Mouse (Mus musculus): ENCODE measurements around the gene Fam178b. TPM values are rescaled to one million over a fixed set of nuclear protein-coding genes. Genes with fewer than 3 reads are reported as not detected.

Fam178b gene
- polyA plus RNA-seq, 1 experiment from 2014 or later: 1.2 TPM

DNA sequence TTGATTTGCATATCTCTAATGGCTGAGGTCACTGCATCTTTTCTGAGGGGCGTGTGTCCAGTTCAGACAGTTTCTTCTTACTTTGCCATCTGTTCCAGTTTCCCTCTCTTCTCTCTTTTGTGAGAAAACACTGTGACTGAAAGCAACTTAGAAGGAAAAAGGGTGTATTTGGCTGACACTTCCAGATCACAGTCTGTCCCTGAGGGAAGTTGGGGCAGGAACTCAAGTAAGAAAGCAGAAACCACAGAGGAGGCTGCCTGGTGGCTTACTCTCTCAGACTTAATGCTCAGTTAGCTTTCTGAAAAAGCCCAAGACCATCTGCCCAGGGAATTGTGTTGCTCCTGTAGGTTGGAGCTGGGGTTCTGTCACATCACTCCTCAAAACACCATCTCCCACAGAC is 68.4 kb downstream of the Fam178b start:
- no peak overlapping the region for H3K4me2 ChIP-seq
- no peaks in the 10 kb centered on the region for H3K36me3 ChIP-seq
- no peak overlapping the region for H3K27ac ChIP-seq
- no peak overlapping the region for H3K9ac ChIP-seq
- WGBS: 77% methylated on average over 1 of the region's 1 CpGs
- no peaks in the 10 kb centered on the region for H3K9me3 ChIP-seq
- peaks cover 13% of the 10 kb centered on the region for H3K4me1 ChIP-seq
- ATAC-seq (ENCODE audit: insufficient number of reproducible peaks, low FRiP score, low TSS enrichment, low read depth): no peak
- no peaks in the 10 kb centered on the region for H3K27me3 ChIP-seq
- no peak overlapping the region for H3K4me3 ChIP-seq

DNA sequence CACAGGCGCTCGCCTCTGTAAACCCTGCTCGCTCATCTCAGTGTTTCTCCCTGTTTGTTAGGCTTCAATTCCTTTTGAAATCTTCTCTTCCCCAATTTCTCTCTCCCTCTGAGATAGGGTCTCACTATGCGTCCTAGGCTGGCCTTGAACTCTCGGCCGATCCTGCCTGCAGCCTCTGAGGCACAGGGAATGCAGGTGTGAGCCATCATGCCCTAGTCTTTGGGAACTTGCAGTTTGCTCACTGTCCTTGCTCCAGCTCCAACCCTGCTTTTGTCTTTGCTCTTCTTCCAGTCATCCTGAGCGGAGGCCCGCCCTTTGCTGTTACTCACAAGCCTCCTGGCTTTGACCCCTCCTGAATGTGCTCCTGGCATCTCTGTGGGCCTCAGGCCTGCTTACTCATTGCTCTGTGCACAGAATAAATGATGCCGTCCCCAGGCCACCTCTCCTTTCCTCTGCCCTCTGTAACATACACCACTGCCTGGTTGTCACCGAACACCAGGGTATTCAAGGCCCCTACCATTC is 69.5 kb downstream of the Fam178b start:
- no peak for ATAC-seq (ENCODE audit: insufficient number of reproducible peaks, low FRiP score, low TSS enrichment, low read depth)
- H3K27ac ChIP-seq: no peak overlapping the region
- H3K9me3 ChIP-seq: no peaks in the 10 kb centered on the region
- WGBS: 91% methylated on average over 10 of the region's 10 CpGs
- no peaks in the 10 kb centered on the region for H3K27me3 ChIP-seq
- H3K36me3 ChIP-seq: no peaks in the 10 kb centered on the region
- no peak overlapping the region for H3K4me2 ChIP-seq
- H3K4me3 ChIP-seq: no peak overlapping the region
- peaks cover 13% of the 10 kb centered on the region for H3K4me1 ChIP-seq
- H3K9ac ChIP-seq: no peak overlapping the region

DNA sequence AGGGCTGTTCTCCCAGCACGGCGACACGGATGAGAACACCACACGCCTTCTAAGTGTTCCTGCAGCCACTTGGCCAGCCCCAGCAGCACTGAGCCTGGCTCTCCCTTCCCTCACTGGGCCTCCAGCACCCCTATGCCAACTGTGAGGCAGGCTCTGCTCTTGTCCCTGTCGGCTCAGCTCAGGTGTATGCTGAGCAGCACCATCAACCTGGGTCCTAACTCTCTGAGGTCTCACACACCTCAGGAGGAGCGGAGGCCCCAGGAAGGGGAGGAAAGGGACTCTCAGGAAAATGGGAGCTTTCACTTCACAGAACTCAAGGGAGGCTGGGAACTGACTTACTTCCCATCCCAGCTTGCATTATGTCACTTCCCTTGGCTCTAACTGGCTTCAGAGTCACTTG is 70.6 kb downstream of the Fam178b start:
- peaks cover 14% of the 10 kb centered on the region for H3K4me1 ChIP-seq
- no peak overlapping the region for H3K4me3 ChIP-seq
- H3K9ac ChIP-seq: no peak overlapping the region
- H3K27ac ChIP-seq: peak overlapping the region; percentile 79
- ATAC-seq (ENCODE audit: insufficient number of reproducible peaks, low FRiP score, low TSS enrichment, low read depth): no peak
- WGBS: 53% methylated on average over 6 of the region's 6 CpGs
- H3K9me3 ChIP-seq: no peaks in the 10 kb centered on the region
- H3K27me3 ChIP-seq: no peaks in the 10 kb centered on the region
- H3K36me3 ChIP-seq: no peaks in the 10 kb centered on the region
- no peak overlapping the region for H3K4me2 ChIP-seq

DNA sequence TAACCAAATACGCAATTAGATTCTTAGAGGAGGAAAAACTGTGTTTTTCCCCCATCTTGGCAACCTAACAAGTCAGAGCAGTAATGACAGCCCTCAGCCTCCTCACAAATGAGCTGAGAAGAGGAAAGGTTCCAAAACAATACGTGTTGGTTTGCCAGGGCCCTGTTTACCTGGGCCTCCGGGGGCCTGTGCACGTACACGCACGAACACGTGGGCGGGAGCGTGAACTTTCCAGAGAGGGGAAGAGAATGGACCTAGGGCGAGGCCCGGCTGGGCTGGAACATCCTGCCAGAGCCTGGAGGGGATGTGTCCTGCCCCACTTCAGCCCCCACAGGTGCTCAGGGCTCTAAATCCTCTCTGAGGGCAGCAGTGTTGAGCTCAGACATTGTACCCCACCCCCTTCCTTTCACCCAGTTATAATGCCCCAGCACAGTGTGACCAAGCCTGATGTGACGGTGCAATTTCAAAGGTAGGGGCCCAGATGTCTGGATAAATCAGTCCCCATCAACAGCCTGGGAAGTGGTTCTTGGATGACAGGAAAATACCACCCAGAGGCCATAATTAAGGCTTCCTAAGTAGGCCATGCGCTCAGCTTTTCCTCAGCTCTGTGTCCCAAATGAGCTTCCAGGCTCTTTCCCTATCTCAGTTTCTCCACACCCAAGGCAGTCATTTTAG is 71.4 kb downstream of the Fam178b start:
- ATAC-seq (ENCODE audit: insufficient number of reproducible peaks, low FRiP score, low TSS enrichment, low read depth): peak; percentile 25; the same call in 1 of the 2 replicates
- Histone ChIP-seq H3K9ac (no peak overlapping the region), H3K27me3 (no peaks in the 10 kb centered on the region), H3K4me3 (no peak overlapping the region), H3K27ac (peak overlapping the region; percentile 79), H3K4me1 (peaks cover 21% of the 10 kb centered on the region), H3K9me3 (no peaks in the 10 kb centered on the region), H3K36me3 (no peaks in the 10 kb centered on the region), H3K4me2 (no peak overlapping the region)
- 42% methylated on average over 13 of the region's 13 CpGs for WGBS

DNA sequence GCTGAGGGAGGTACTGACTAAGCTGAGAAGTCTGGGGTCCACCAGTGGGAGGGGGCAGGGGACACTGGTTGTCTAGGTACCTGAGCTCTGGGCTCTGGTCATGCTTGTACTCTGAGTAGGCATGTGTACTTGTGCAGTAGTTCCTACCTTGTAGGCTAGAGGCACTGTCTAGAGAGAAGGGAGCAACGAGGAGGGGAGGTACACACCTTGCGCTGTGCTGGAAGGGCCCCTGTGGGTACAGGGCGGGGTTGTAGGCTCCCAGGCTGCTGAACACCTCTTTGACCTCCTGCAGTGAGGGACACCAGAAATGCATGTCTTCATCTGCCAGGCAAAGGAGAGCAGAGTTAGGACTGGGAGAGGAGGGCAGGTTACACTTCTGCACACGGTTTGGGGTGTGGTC is 74.8 kb downstream of the Fam178b start:
- H3K36me3 ChIP-seq: no peaks in the 10 kb centered on the region
- H3K27ac ChIP-seq: no peak overlapping the region
- H3K27me3 ChIP-seq: no peaks in the 10 kb centered on the region
- no peak overlapping the region for H3K9ac ChIP-seq
- peaks cover 30% of the 10 kb centered on the region for H3K4me1 ChIP-seq
- no peaks in the 10 kb centered on the region for H3K9me3 ChIP-seq
- no peak overlapping the region for H3K4me2 ChIP-seq
- WGBS: 71% methylated on average over 4 of the region's 4 CpGs
- no peak overlapping the region for H3K4me3 ChIP-seq
- no peak for ATAC-seq (ENCODE audit: insufficient number of reproducible peaks, low FRiP score, low TSS enrichment, low read depth)

DNA sequence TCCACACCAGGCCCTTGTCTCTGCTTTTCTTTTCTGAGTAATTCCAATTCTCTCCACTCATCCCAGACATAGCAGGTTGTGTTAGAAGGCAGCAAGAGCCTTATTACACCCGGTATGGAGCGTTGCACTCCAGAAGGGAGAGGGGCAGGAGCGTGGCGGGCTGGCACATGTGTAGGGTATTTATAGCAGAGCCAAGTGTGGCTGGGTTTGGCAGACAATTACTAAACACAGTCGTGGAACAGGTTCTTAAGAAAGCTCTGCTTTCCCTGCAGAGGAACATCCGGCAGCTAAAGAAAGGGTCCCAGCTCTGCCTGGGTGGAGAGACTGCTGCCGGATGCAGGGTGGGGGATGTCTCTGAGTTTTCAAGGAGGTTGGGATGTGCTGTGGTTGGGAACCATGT is 76.0 kb downstream of the Fam178b start:
- no peak overlapping the region for H3K4me2 ChIP-seq
- no peaks in the 10 kb centered on the region for H3K9me3 ChIP-seq
- peak overlapping the region; percentile 58 for H3K27ac ChIP-seq
- H3K9ac ChIP-seq: no peak overlapping the region
- peak; percentile 46; the same call in 1 of the 2 replicates for ATAC-seq (ENCODE audit: insufficient number of reproducible peaks, low FRiP score, low TSS enrichment, low read depth)
- no peaks in the 10 kb centered on the region for H3K27me3 ChIP-seq
- no peak overlapping the region for H3K4me3 ChIP-seq
- H3K36me3 ChIP-seq: no peaks in the 10 kb centered on the region
- H3K4me1 ChIP-seq: peaks cover 29% of the 10 kb centered on the region
- WGBS: 31% methylated on average over 7 of the region's 7 CpGs

DNA sequence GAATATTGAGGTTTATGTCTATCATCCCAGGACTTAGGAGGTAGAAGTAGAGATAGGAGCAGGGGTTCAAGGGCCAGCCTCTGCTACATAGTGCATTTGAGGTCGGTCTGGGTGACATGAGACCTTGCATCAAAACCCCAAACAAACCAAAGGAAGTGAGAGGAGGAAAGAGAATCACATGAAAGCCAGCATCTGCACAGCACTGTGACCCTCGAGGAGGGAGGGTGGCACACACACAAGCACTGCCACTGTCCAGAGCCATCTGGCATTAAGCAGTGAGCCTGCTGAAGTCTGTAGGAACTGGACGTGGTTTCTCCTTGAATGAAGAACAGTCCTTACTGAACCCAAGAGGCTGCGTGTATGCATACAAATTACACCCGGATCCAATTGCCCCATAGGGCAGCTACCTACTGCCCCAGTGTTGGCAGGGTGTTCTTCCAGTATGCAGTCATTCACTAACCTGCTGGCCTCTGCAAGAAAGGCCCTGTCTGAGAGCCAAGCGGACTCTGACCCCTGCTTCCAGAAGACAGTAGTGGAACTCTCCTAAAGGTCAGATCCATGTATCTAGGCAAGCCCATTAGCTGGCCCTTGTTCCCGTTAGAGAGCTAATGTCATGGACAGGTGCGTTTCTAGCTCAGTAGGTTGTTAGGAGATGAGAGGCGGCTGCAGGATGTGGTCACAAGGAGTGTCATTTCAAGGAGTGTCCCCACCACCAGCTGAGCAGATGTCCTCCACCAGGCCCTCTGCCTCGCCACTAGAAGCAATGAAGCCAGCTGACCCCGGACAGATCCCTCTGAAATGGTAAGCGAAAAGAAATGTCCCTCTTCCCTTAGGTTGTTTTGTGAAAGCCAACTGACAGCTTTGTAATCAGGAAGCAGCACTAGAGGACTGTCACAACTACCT is 78.5 kb downstream of the Fam178b start:
- Histone ChIP-seq H3K4me1 (peaks cover 21% of the 10 kb centered on the region), H3K9ac (no peak overlapping the region), H3K4me3 (no peak overlapping the region), H3K4me2 (no peak overlapping the region), H3K9me3 (no peaks in the 10 kb centered on the region), H3K27me3 (no peaks in the 10 kb centered on the region), H3K36me3 (no peaks in the 10 kb centered on the region), H3K27ac (peak overlapping the region; percentile 78; the same call in 1 of the 2 replicates)
- ATAC-seq (ENCODE audit: insufficient number of reproducible peaks, low FRiP score, low TSS enrichment, low read depth): no peak
- whole genome bisulfite sequencing: 77% methylated on average over 12 of the region's 12 CpGs

DNA sequence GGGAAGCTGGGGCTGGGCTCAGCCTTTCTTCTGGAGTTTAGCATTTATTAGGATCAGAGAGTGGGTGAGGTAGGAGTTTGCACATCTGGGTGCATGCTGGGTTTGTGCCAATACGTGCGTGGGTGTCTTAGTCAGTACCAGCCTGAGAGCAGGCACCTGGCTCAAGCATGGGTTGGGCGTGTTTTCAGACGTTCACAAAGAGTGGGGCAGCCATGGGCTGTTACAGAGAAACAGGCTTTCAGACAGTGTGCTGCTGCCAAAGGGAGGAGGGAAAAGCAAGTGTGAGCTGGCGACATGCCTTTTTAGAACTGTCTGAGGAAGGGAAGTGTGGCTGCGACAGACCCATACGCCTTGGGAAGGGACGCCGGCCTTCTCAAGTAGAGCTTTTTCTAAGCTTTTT is 79.6 kb downstream of the Fam178b start:
- Histone ChIP-seq H3K27me3 (no peaks in the 10 kb centered on the region), H3K9me3 (no peaks in the 10 kb centered on the region), H3K4me1 (peaks cover 21% of the 10 kb centered on the region), H3K27ac (peak overlapping the region; percentile 78), H3K4me2 (no peak overlapping the region), H3K9ac (no peak overlapping the region), H3K36me3 (no peaks in the 10 kb centered on the region), H3K4me3 (no peak overlapping the region)
- peak; percentile 71 for ATAC-seq (ENCODE audit: insufficient number of reproducible peaks, low FRiP score, low TSS enrichment, low read depth)
- WGBS: 37% methylated on average over 9 of the region's 9 CpGs

DNA sequence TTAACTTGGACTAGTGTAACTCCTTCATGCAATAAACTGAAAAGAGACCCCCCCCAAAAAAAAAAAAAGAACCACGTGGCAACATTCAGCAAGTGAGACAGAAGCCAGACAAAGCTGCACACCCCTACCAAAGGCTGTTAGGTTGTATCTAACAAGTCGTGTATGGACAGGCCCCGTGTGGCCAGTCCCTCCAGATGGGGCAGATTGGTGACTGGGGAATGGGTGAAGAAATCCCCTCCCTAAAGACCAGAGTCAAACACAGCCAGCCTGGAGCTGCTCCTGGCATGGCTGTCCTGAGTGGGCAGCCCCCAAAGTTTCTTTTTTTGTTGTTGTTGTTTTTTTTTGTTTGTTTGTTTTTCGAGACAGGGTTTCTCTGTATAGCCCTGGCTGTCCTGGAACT is 80.7 kb downstream of the Fam178b start:
- no peaks in the 10 kb centered on the region for H3K9me3 ChIP-seq
- H3K27ac ChIP-seq: no peak overlapping the region
- 48% methylated on average over 4 of the region's 4 CpGs for WGBS
- peaks cover 20% of the 10 kb centered on the region for H3K4me1 ChIP-seq
- no peaks in the 10 kb centered on the region for H3K27me3 ChIP-seq
- no peak for ATAC-seq (ENCODE audit: insufficient number of reproducible peaks, low FRiP score, low TSS enrichment, low read depth)
- H3K36me3 ChIP-seq: no peaks in the 10 kb centered on the region
- H3K4me3 ChIP-seq: no peak overlapping the region
- H3K9ac ChIP-seq: no peak overlapping the region
- no peak overlapping the region for H3K4me2 ChIP-seq

DNA sequence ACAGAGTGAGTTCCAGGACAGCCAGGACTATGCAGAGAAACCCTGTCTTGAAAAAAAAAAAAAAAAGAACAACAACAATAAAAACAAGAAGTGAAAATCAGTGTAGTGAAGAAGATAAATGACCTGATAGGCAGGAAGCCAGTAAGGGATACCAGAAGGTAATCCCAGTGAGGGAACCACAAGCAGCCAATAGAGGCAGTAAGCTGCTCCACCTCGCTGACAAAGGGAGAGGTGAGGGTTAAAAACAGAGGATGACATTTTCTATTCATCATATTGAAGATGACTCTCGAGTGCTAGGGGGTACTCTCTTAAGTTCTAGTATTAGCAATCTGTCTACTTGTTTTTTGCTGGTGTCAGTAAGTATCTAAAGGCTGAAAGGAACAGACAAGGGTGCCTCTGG is 84.6 kb downstream of the Fam178b start:
- Histone ChIP-seq H3K36me3 (no peaks in the 10 kb centered on the region), H3K27me3 (no peaks in the 10 kb centered on the region), H3K4me1 (peaks cover 18% of the 10 kb centered on the region), H3K4me3 (no peak overlapping the region), H3K9ac (no peak overlapping the region), H3K4me2 (no peak overlapping the region), H3K9me3 (no peaks in the 10 kb centered on the region), H3K27ac (no peak overlapping the region)
- WGBS: 83% methylated on average over 2 of the region's 2 CpGs
- no peak for ATAC-seq (ENCODE audit: insufficient number of reproducible peaks, low FRiP score, low TSS enrichment, low read depth)

DNA sequence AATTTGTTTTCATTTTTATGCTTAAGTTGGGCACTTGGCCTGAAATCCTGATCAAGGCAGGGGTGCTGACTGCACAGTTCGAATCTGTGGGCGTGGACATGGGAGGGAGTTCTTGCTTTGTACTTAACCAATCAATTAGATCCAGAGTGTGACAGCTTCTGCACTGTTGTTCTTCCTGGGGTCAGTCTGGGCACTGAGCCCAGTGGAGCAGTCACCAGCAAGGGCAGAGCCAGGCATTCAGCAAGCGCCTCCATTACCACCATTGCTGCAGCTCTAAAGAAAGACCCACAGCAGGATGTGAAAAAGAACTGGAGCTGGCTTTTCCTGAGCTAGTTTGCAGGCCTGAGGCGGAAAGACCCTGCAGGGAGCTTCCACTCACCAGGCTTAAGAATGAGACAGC is 86.9 kb downstream of the Fam178b start:
- no peak for ATAC-seq (ENCODE audit: insufficient number of reproducible peaks, low FRiP score, low TSS enrichment, low read depth)
- no peak overlapping the region for H3K4me3 ChIP-seq
- H3K36me3 ChIP-seq: no peaks in the 10 kb centered on the region
- no peaks in the 10 kb centered on the region for H3K9me3 ChIP-seq
- H3K27ac ChIP-seq: peak overlapping the region; percentile 35
- H3K4me1 ChIP-seq: peaks cover 11% of the 10 kb centered on the region
- no peak overlapping the region for H3K4me2 ChIP-seq
- no peak overlapping the region for H3K9ac ChIP-seq
- WGBS: 39% methylated on average over 4 of the region's 4 CpGs
- H3K27me3 ChIP-seq: no peaks in the 10 kb centered on the region

Data from limb, embryonic 15.5 days (tissue).